Mouse (Mus musculus) frontal cortex, postnatal 25 days (tissue): Measurements from ENCODE around the gene Thra.
"Not testable (repeated sequence)": the region's sequence is repeated elsewhere in the genome, so short reads cannot be mapped to it uniquely, and the experiment has no call there.

Experiments used
- DNase-seq, 2 experiments: peaks; one replicate each; pipeline ENCODE4 v3.0.0; 2022; ENCODE audit warnings: low spot score in 2 of 2

Thra gene

GRCm38 (mm10) chr11:98740393-98741050, at the start of gene Thra:
Gene Thra (plus strand): TSS chr11:98740638.
- DNase-seq, result peak in 1 of 2 experiments; percentile 63

GRCm38 (mm10) chr11:98693201-98693600, 47.2 kb upstream of the Thra start:
- DNase-seq, result no peak

- DNase-seq, result no peak
Measured at GRCm38 (mm10) chr11:98693746-98694145, 46.7 kb upstream of the Thra start.

GRCm38 (mm10) chr11:98694301-98694700, 46.1 kb upstream of the Thra start:
- no peak for DNase-seq

- no peak for DNase-seq
Measured at GRCm38 (mm10) chr11:98695408-98695807, 45.0 kb upstream of the Thra start.

- DNase-seq, result no peak
Measured at GRCm38 (mm10) chr11:98696454-98697216, 43.8 kb upstream of the Thra start.

GRCm38 (mm10) chr11:98697225-98697624, 43.2 kb upstream of the Thra start:
- DNase-seq, result no peak

- no peak for DNase-seq
Measured at GRCm38 (mm10) chr11:98698849-98699640, 41.4 kb upstream of the Thra start.

- DNase-seq, result peak; percentile 68 to 79
Measured at GRCm38 (mm10) chr11:98699911-98700310, 40.5 kb upstream of the Thra start.

GRCm38 (mm10) chr11:98701213-98701670, 39.2 kb upstream of the Thra start, which contains the start of gene Csf3:
Gene Csf3 (plus strand): TSS chr11:98701263.
- no peak for DNase-seq

- no peak for DNase-seq
Measured at GRCm38 (mm10) chr11:98702323-98702722, 38.1 kb upstream of the Thra start.

- DNase-seq, result no peak
Measured at GRCm38 (mm10) chr11:98705021-98705420, 35.4 kb upstream of the Thra start.

- no peak for DNase-seq
Measured at GRCm38 (mm10) chr11:98707401-98708281, 32.8 kb upstream of the Thra start.

- DNase-seq, result no peak
Measured at GRCm38 (mm10) chr11:98708282-98708956, 32.0 kb upstream of the Thra start.

GRCm38 (mm10) chr11:98709001-98709741, 31.3 kb upstream of the Thra start:
- DNase-seq, result no peak

GRCm38 (mm10) chr11:98710416-98711045, 29.9 kb upstream of the Thra start:
- peak; percentile 69 to 70 for DNase-seq

GRCm38 (mm10) chr11:98711046-98711434, 29.4 kb upstream of the Thra start:
- DNase-seq, result no peak

- DNase-seq, result not testable (repeated sequence)
Measured at GRCm38 (mm10) chr11:98712009-98712408, 28.4 kb upstream of the Thra start.

GRCm38 (mm10) chr11:98713703-98714102, 26.7 kb upstream of the Thra start:
- DNase-seq, result no peak
